Mouse (Mus musculus): Measurements from ENCODE around the gene P3h3. TPM values are rescaled to one million over a fixed set of nuclear protein-coding genes. Genes with fewer than 3 reads are reported as not detected.

P3h3 gene
- polyA plus RNA-seq, 1 experiment from 2014 or later = 16.8 TPM

DNA sequence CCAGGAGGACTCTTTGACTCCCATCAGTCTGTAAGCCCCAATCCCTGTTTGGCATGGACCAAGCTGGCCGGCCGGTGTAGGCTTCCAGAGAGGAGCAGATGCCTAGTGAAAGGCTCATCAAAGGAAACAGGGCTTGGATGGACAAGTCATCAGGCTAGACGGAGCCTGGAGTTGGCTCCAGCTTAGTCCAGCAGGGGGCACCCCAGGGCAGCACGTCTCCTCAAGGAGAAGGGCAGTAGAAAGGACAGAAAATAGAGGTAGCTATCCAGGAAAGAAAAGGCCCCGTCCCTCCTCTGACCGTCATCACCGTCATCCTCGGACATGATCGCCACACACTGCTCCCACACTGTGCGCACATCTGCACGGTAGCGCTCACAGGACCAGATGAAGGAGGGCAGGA is 2.2 kb upstream of the P3h3 start:
- Histone ChIP-seq H3K4me2 (ENCODE audit: low read length) (peak overlapping the region; percentile 5), H3K27ac (ENCODE audit: low read length) (no peak overlapping the region; the same call in 1 of the 2 replicates), H3K36me3 (ENCODE audit: control insufficient read depth, insufficient read depth) (no peaks in the 10 kb centered on the region), H3K4me3 (replicated peaks; ENCODE audit: low read length) (no peak overlapping the region), H3K4me1 (replicated peaks; ENCODE audit: control insufficient read depth, insufficient read depth, low read length) (peaks cover 67% of the 10 kb centered on the region), H3K9me3 (ENCODE audit: control insufficient read depth, low read length) (no peaks in the 10 kb centered on the region), H3K27me3 (replicated peaks; ENCODE audit: control insufficient read depth, insufficient read depth, low read length) (no peaks in the 10 kb centered on the region), H3K9ac (replicated peaks; ENCODE audit: low read depth, low read length) (peak overlapping the region; percentile 10)
- 5% methylated on average over 12 of the region's 12 CpGs for WGBS
- ATAC-seq = no peak

DNA sequence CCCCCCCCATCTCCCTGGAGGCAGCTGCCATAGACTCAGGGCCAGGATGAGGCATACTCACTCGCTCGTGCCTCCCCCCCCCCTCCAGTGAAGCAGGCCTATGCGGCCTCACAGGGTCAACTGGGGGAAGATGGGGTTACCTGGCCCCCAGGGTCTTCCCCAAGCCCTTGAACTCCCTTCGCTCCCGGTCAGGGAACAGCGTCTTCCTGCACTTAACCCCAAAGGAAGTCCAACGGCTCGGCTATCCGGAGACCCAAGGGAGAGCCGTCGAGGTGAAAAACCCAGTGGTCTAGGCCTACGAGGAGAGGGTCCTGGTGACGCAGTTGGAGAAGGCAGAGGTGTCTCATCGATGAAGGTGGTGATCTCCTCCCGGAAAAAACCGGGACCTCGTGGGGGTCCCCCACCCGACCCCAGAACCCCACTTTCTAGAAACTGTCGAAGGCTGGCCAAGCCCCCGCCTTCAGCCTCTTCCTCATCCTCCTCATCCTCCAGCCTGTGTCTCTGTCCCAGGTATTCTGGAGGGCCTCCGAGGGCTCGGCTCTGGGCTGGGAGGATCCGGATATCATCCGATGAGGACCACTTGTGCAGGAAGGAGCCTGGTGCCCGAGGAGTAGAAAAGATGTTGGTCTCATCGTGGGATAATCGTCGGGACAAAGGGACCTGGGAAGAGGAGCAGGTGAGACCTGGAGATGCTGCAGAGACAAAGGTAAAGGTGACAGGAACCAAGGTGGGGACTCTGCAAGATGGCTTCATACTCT is 1.2 kb upstream of the P3h3 start:
- Histone ChIP-seq H3K27me3 (replicated peaks; ENCODE audit: control insufficient read depth, insufficient read depth, low read length) (no peaks in the 10 kb centered on the region), H3K9ac (replicated peaks; ENCODE audit: low read depth, low read length) (no peak overlapping the region; the same call in 1 of the 2 replicates), H3K4me3 (replicated peaks; ENCODE audit: low read length) (no peak overlapping the region), H3K9me3 (ENCODE audit: control insufficient read depth, low read length) (no peaks in the 10 kb centered on the region), H3K27ac (ENCODE audit: low read length) (no peak overlapping the region), H3K4me1 (replicated peaks; ENCODE audit: control insufficient read depth, insufficient read depth, low read length) (peaks cover 59% of the 10 kb centered on the region), H3K36me3 (ENCODE audit: control insufficient read depth, insufficient read depth) (0 out of 2 replicates have a peak, but pooled peaks cover 1% of the 10 kb centered on the region), H3K4me2 (ENCODE audit: low read length) (no peak overlapping the region)
- WGBS = 86% methylated on average over 26 of the region's 28 CpGs
- no peak for ATAC-seq

DNA sequence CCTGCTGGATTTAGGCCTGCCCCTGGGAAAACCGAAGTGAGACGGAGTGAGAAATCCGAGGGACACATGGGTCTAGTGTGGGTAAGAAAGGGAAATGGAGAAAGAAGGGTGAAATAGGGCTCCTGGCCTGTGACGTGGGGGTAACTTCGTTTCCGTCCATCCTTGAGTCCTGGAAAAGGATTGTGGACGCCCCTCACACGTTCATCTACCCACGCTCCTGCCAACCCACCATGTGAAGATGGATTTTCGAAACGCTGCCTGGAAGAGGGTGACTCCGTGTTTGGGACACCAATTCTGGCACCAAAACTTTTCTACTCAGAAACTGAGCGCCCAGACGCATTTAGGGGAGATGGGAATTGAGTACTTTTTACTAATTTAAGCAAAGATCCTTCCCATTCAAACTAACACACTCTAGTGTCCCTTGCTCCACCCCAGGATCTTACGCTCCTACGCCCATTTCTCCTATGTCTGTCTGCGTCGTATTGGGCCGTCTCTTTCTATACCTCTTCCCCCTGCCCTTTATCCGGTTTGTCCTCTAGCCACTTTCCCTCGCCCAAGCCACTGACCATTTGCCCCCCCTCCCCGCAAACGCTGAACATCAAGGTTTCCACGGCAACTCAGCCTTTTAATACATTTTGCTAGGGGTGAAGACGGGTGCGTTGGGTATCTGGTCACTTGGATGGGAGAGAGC is 433 bp upstream of the P3h3 start:
- Histone ChIP-seq H3K27ac (ENCODE audit: low read length) (peak overlapping the region; percentile 98), H3K27me3 (replicated peaks; ENCODE audit: control insufficient read depth, insufficient read depth, low read length) (no peaks in the 10 kb centered on the region), H3K9ac (replicated peaks; ENCODE audit: low read depth, low read length) (peak overlapping the region; percentile 97), H3K4me2 (ENCODE audit: low read length) (peak overlapping the region; percentile 72), H3K36me3 (ENCODE audit: control insufficient read depth, insufficient read depth) (peaks cover 5% of the 10 kb centered on the region; the same call in 1 of the 2 replicates), H3K4me3 (replicated peaks; ENCODE audit: low read length) (peak overlapping the region; percentile 76), H3K9me3 (ENCODE audit: control insufficient read depth, low read length) (no peaks in the 10 kb centered on the region), H3K4me1 (replicated peaks; ENCODE audit: control insufficient read depth, insufficient read depth, low read length) (peaks cover 57% of the 10 kb centered on the region)
- 25% methylated on average over 26 of the region's 26 CpGs for WGBS
- ATAC-seq = no peak

DNA sequence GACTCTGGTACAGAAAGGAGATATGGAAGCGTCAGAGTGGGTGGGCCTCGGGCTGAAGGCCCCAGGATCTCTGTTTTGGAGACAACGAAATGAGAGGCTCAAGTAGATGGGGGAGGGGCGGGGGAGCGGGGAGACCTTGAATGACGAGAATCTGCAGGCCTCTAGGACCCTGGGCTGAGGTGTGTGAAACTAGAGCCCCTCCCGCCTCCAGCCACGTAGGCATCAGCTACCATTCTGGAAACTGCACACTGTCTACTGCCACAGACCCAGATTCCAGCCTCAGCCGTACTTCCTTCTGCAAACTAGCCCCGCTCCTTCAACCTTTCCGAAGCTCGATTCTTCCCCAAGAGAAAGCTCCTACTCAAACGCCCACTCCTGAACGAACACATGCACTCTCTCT is 1.2 kb downstream of the P3h3 start:
- Histone ChIP-seq H3K9me3 (ENCODE audit: control insufficient read depth, low read length) (no peaks in the 10 kb centered on the region), H3K36me3 (ENCODE audit: control insufficient read depth, insufficient read depth) (peaks cover 5% of the 10 kb centered on the region; the same call in 1 of the 2 replicates), H3K4me3 (replicated peaks; ENCODE audit: low read length) (peak overlapping the region; percentile 76), H3K27me3 (replicated peaks; ENCODE audit: control insufficient read depth, insufficient read depth, low read length) (no peaks in the 10 kb centered on the region), H3K4me1 (replicated peaks; ENCODE audit: control insufficient read depth, insufficient read depth, low read length) (peaks cover 41% of the 10 kb centered on the region), H3K27ac (ENCODE audit: low read length) (peak overlapping the region; percentile 98), H3K4me2 (ENCODE audit: low read length) (peak overlapping the region; percentile 72), H3K9ac (replicated peaks; ENCODE audit: low read depth, low read length) (peak overlapping the region; percentile 97)
- 6% methylated on average over 14 of the region's 14 CpGs for WGBS
- peak; percentile 56 for ATAC-seq

DNA sequence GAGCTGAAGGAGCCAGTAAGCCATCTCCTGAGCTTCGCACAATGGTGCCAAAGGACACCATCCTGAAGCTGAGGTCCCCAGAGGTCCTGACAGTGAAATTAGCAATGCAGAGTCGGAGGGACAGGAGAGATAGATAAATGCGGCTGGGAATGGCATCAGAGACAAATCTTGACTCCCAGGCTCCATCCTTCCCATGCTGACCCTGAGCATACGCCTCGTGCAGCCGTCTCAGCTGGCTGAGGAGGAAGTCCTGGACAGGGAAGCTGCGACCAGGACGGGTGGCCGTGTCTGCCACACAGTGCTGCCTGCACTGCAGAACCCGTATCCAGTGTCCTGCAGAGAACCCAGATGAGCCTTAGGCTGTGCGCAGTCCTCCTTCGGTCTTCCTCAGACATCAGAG is 2.9 kb downstream of the P3h3 start:
- Histone ChIP-seq H3K9ac (replicated peaks; ENCODE audit: low read depth, low read length) (no peak overlapping the region), H3K4me3 (replicated peaks; ENCODE audit: low read length) (no peak overlapping the region), H3K4me1 (replicated peaks; ENCODE audit: control insufficient read depth, insufficient read depth, low read length) (peaks cover 25% of the 10 kb centered on the region), H3K9me3 (ENCODE audit: control insufficient read depth, low read length) (no peaks in the 10 kb centered on the region), H3K27ac (ENCODE audit: low read length) (no peak overlapping the region), H3K27me3 (replicated peaks; ENCODE audit: control insufficient read depth, insufficient read depth, low read length) (no peaks in the 10 kb centered on the region), H3K4me2 (ENCODE audit: low read length) (no peak overlapping the region), H3K36me3 (ENCODE audit: control insufficient read depth, insufficient read depth) (peaks cover 5% of the 10 kb centered on the region; the same call in 1 of the 2 replicates)
- ATAC-seq = no peak
- WGBS = 78% methylated on average over 12 of the region's 12 CpGs

DNA sequence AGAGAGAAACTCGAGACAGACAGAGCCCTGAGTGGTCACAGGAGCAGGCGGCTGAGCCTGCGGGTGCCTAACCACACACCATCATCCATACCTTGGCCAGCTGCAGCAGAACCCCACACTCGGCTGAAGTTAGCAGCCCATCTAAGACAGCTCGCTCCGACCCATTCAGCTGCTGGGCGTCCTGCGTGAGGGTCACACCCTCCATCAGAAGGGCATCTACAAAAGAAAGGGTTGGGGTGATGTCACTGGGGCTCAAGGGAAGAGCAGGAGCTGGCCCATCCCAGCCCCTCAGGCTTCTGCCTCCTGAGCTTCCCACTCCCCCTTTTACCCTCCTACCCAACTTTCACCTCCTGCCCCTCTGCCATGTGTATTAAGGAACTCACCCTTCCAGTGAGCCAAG is 7.0 kb downstream of the P3h3 start:
- no peak for ATAC-seq
- Histone ChIP-seq H3K36me3 (ENCODE audit: control insufficient read depth, insufficient read depth) (peaks cover 5% of the 10 kb centered on the region; the same call in 1 of the 2 replicates), H3K4me2 (ENCODE audit: low read length) (no peak overlapping the region), H3K4me3 (replicated peaks; ENCODE audit: low read length) (no peak overlapping the region), H3K9ac (replicated peaks; ENCODE audit: low read depth, low read length) (no peak overlapping the region), H3K27ac (ENCODE audit: low read length) (no peak overlapping the region), H3K4me1 (replicated peaks; ENCODE audit: control insufficient read depth, insufficient read depth, low read length) (peaks cover 2% of the 10 kb centered on the region), H3K9me3 (ENCODE audit: control insufficient read depth, low read length) (no peaks in the 10 kb centered on the region), H3K27me3 (replicated peaks; ENCODE audit: control insufficient read depth, insufficient read depth, low read length) (no peaks in the 10 kb centered on the region)
- WGBS = 68% methylated on average over 8 of the region's 8 CpGs

DNA sequence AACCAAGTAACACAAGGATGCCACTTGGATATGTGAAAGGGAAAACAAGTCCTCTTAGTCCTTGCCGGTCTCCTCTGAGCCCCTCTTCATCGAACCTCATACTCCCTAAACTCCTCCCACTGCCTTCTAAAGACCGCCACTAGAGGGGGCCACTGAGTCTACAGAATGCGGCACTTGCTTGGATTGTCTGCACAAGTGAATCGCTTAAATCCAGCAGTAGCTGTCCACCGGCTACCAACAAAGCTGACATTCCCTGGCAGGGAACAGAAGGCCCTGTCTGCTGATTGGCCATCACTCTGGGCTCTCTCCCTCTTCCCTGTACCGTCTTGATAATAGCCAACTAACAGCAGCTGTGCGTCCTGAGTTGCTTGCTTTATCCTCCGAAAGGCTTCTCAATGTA is 10.2 kb downstream of the P3h3 start:
- WGBS = 3% methylated on average over 9 of the region's 9 CpGs
- no peaks in the 10 kb centered on the region for H3K9me3 ChIP-seq (ENCODE audit: control insufficient read depth, low read length)
- H3K4me1 ChIP-seq (replicated peaks; ENCODE audit: control insufficient read depth, insufficient read depth, low read length) = peaks cover 2% of the 10 kb centered on the region
- no peaks in the 10 kb centered on the region for H3K36me3 ChIP-seq (ENCODE audit: control insufficient read depth, insufficient read depth)
- H3K9ac ChIP-seq (replicated peaks; ENCODE audit: low read depth, low read length) = peak overlapping the region; percentile 16
- 0 out of 2 replicates have a peak overlapping the region, but pooled peaks have one; percentile 7 for H3K27ac ChIP-seq (ENCODE audit: low read length)
- H3K4me2 ChIP-seq (ENCODE audit: low read length) = 0 out of 2 replicates have a peak overlapping the region, but pooled peaks have one; percentile 5
- H3K27me3 ChIP-seq (replicated peaks; ENCODE audit: control insufficient read depth, insufficient read depth, low read length) = no peaks in the 10 kb centered on the region
- H3K4me3 ChIP-seq (replicated peaks; ENCODE audit: low read length) = no peak overlapping the region
- ATAC-seq = peak; percentile 89

DNA sequence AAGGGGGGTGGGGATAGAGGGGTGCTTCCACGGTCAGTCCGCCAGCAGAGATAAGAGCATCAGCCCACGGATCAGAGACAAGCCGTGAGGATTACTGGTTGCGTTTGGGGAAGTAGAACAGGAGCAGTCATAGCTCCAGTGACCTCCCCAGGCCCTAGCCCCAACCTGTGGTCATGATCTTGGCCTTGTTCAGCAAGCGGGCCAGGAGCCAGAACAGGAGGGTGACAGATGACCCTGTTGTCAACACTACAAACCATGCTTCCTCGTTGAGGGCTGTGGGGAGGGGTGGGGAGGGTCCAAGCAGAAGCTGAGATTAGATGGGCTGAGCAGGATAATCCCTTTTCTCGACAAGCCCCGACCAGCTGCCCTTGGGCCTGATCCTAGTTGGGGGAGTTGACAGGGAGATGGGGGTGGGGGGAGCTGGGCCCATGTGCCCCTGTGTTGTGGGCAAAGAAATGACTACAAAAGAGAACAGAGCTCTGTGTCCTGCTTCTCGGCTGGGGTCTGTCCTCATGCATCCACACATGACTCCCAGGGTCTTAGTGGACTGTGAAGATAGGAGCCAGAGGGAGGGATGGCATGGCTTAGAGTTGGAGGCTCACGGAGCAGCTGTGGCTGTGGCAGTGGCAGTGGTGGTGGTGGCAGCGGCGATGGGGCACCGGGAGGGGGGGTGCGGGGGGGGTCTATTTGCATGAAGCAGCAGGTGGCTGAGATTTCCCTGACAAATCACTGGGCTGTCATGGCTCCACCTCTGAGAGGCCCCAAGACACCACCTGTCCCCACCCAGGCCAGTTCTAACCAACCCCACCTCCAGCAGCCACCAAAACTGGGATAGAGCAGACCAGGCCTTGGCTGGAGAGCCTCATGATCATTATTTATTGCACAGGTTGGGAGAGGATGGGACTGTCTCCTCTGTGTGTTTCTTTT is 17.0 kb downstream of the P3h3 start, which contains the start of gene Gnb3:
Gene Gnb3 (minus strand): TSS at position 35 of the 927 bp plus-strand sequence.
- H3K4me3 ChIP-seq (replicated peaks; ENCODE audit: low read length) = no peak within 1 kb of the TSS
- no peaks in the 10 kb centered on the region for H3K36me3 ChIP-seq (ENCODE audit: control insufficient read depth, insufficient read depth)
- no peaks in the 10 kb centered on the region for H3K4me1 ChIP-seq (replicated peaks; ENCODE audit: control insufficient read depth, insufficient read depth, low read length)
- no peak for ATAC-seq
- no peak within 1 kb of the TSS for H3K27ac ChIP-seq (ENCODE audit: low read length)
- H3K9ac ChIP-seq (replicated peaks; ENCODE audit: low read depth, low read length) = peak within 1 kb of the TSS; percentile 25; the same call in 1 of the 2 replicates
- 25% methylated on average over 14 of the region's 15 CpGs for whole genome bisulfite sequencing
- H3K27me3 ChIP-seq (replicated peaks; ENCODE audit: control insufficient read depth, insufficient read depth, low read length) = no peaks in the 10 kb centered on the region
- H3K4me2 ChIP-seq (ENCODE audit: low read length) = no peak within 1 kb of the TSS
- no peaks in the 10 kb centered on the region for H3K9me3 ChIP-seq (ENCODE audit: control insufficient read depth, low read length)
